Mouse (Mus musculus): ENCODE measurements around the gene Rere. TPM values are rescaled to one million over a fixed set of nuclear protein-coding genes. Genes with fewer than 3 reads are reported as not detected.
A peak's percentile ranks its signal among the peaks of the same experiment; 100 is the strongest.

The Rere gene
- polyA plus RNA-seq, 1 experiment = 42.0 TPM

DNA sequence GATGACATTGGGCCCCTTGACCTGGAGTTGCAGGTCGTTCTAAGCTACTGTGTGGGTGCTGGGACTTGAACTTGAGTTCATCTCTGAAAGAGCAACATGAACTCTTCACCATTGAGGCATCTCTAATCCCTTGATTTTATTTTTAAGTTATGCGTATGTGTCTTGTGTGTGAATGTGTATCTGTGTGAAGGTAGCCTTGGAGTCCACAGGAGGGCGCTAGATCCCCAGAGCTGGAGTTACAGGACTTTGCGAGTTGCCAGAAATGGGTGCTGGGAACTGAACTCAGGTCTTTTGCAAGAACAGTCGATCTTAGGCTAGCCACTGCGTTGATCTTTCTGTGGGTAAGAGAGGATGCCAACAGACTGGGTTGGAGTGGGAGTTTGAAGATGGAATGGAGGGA is 375.1 kb downstream of the Rere start:
- TF ChIP-seq POLR2A (IDR thresholded peaks at IDR 0.05; ENCODE audit: borderline replicate concordance, extremely low read depth, low read depth, low read length) (no peak), CTCF (IDR thresholded peaks at IDR 0.05; ENCODE audit: insufficient read depth, low read length) (no peak)
- 80% methylated on average over 6 of the region's 6 CpGs for WGBS
- DNase-seq = no peak
- H3K4me3 ChIP-seq (replicated peaks; ENCODE audit: extremely low read depth, low read depth, low read length) = no peak overlapping the region
- H3K4me1 ChIP-seq (ENCODE audit: control insufficient read depth, insufficient read depth, low read length) = no peaks in the 10 kb centered on the region

- TF ChIP-seq CTCF (IDR thresholded peaks at IDR 0.05; ENCODE audit: insufficient read depth, low read length) = peak; percentile 40
- no peak for TF ChIP-seq POLR2A (IDR thresholded peaks at IDR 0.05; ENCODE audit: borderline replicate concordance, extremely low read depth, low read depth, low read length)
- no peak for DNase-seq
- Histone ChIP-seq H3K4me3 (replicated peaks; ENCODE audit: extremely low read depth, low read depth, low read length) (no peak overlapping the region), H3K4me1 (ENCODE audit: control insufficient read depth, insufficient read depth, low read length) (no peaks in the 10 kb centered on the region)
- 67% methylated on average over 9 of the region's 9 CpGs for WGBS
Observed at GRCm38 (mm10) chr4:150659926-150660610, 378.6 kb downstream of the Rere start.

- no peak overlapping the region for H3K4me3 ChIP-seq (replicated peaks; ENCODE audit: extremely low read depth, low read depth, low read length)
- TF ChIP-seq CTCF (IDR thresholded peaks at IDR 0.05; ENCODE audit: insufficient read depth, low read length) = no peak
- no peak for TF ChIP-seq POLR2A (IDR thresholded peaks at IDR 0.05; ENCODE audit: borderline replicate concordance, extremely low read depth, low read depth, low read length)
- WGBS = 16% methylated on average over 13 of the region's 13 CpGs
Observed at GRCm38 (mm10) chr4:150661886-150662285, 380.4 kb downstream of the Rere start.

DNA sequence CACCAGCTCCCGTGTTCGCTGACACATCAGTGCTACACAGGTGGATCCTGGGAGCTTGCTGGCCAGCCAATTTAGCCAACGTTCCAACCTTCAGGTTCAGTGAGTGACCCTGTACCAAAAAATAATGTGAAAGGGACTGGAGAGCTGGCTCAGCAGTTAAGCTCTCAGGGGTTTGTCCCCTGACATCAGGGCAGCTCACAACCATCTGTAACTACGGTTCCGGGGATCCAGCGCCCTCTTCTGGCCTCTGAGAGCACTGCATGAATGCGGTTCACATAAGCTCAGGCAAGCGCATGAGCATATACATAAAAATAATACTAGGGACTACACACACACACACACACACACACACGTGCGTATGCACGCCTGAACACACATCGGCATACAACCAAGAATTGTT is 381.7 kb downstream of the Rere start:
- H3K4me1 ChIP-seq (ENCODE audit: control insufficient read depth, insufficient read depth, low read length) = no peaks in the 10 kb centered on the region
- WGBS = 55% methylated on average over 12 of the region's 12 CpGs
- TF ChIP-seq POLR2A (IDR thresholded peaks at IDR 0.05; ENCODE audit: borderline replicate concordance, extremely low read depth, low read depth, low read length) = no peak
- TF ChIP-seq CTCF (IDR thresholded peaks at IDR 0.05; ENCODE audit: insufficient read depth, low read length) = peak; percentile 61
- peak; percentile 48 for DNase-seq
- no peak overlapping the region for H3K4me3 ChIP-seq (replicated peaks; ENCODE audit: extremely low read depth, low read depth, low read length)

More at GRCm38 (mm10) chr4:150661886-150662285, 380.4 kb downstream of the Rere start:
- DNase-seq = no peak
- no peaks in the 10 kb centered on the region for H3K4me1 ChIP-seq (ENCODE audit: control insufficient read depth, insufficient read depth, low read length)

DNA sequence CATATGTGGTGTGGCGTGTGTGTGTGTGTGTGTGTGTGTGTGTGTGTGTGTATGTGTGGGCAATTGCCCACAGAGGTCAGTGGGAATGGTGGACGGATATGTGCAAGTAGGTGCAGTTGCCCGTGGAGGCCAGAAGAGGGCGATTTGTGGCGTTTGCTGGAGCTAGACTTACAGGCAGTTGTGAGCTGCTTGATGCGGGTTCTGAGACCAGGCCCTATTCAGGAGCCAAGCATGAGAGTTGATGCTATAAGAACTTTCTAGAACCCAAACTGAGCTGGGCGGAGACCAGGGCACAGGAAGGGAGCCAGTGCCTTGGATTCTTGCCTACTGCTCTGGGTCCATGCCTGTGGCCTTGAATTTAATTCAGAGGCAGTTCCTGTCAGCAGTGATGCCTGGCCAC is 383.3 kb downstream of the Rere start:
- DNase-seq = no peak
- 80% methylated on average over 7 of the region's 7 CpGs for WGBS
- Histone ChIP-seq H3K4me1 (ENCODE audit: control insufficient read depth, insufficient read depth, low read length) (no peaks in the 10 kb centered on the region), H3K4me3 (replicated peaks; ENCODE audit: extremely low read depth, low read depth, low read length) (no peak overlapping the region)
- peak; percentile 49 for TF ChIP-seq CTCF (IDR thresholded peaks at IDR 0.05; ENCODE audit: insufficient read depth, low read length)
- TF ChIP-seq POLR2A (IDR thresholded peaks at IDR 0.05; ENCODE audit: borderline replicate concordance, extremely low read depth, low read depth, low read length) = no peak

GRCm38 (mm10) chr4:150665806-150666205 is 384.4 kb downstream of the Rere start:
- no peaks in the 10 kb centered on the region for H3K4me1 ChIP-seq (ENCODE audit: control insufficient read depth, insufficient read depth, low read length)
- no peak for TF ChIP-seq POLR2A (IDR thresholded peaks at IDR 0.05; ENCODE audit: borderline replicate concordance, extremely low read depth, low read depth, low read length)
- TF ChIP-seq CTCF (IDR thresholded peaks at IDR 0.05; ENCODE audit: insufficient read depth, low read length) = no peak
- no peak for DNase-seq
- WGBS = 66% methylated on average over 10 of the region's 10 CpGs
- no peak overlapping the region for H3K4me3 ChIP-seq (replicated peaks; ENCODE audit: extremely low read depth, low read depth, low read length)

Other genes starting within 250 kb of the Rere start
- 3.8 and 5.0 TPM in 2 replicates for gene Gpr157, start 194.3 kb upstream of the Rere start, polyA plus RNA-seq (2012; rRNA removed)
- gene Slc2a5, start 162.4 kb upstream of the Rere start, polyA plus RNA-seq (2012; rRNA removed) = 0.66 and 4.5 TPM in 2 replicates
- gene Slc2a7, start 132.7 kb upstream of the Rere start, polyA plus RNA-seq (2012; rRNA removed) = not detected in 2 replicates
- gene Car6, start 80.3 kb upstream of the Rere start, polyA plus RNA-seq (2012; rRNA removed) = 0.11 TPM in 1 of 2 replicates, not detected in the other
- 90.4 and 220 TPM in 2 replicates for gene Eno1, start 44.9 kb upstream of the Rere start, polyA plus RNA-seq (2012; rRNA removed)